Mouse (Mus musculus): ENCODE measurements at regions not wholly inside any gene's neighbourhood (a gene's known extent, or its start where the extent isn't known, plus 50 kb on each side); places are given as distances from the start of the nearest gene placed in this dataset.

GRCm38 (mm10) chr17:45958094-45958881 lies 73.9 kb downstream of the Vegfa start:
- TF ChIP-seq ZC3H11A (IDR thresholded peaks at IDR 0.05; ENCODE audit: borderline replicate concordance, low read depth, low read length) (no peak), CHD2 (IDR thresholded peaks at IDR 0.05; ENCODE audit: low read depth, low read length) (no peak), MAFK (IDR thresholded peaks at IDR 0.05; ENCODE audit: insufficient read depth, low read depth, low read length) (no peak), ZNF384 (IDR thresholded peaks at IDR 0.05; ENCODE audit: low read depth, low read length) (no peak)
